Mouse (Mus musculus) cerebellum, adult 9-10 months (tissue): Measurements from ENCODE around the gene Ptgdr2.

ENCODE experiments used
- DNase-seq: peaks from one replicate; pipeline ENCODE4 v3.0.0; 2022

Ptgdr2 gene

GRCm38 (mm10) chr19:10937110-10937563, at the start of gene Ptgdr2:
Gene Ptgdr2 (plus strand): TSS chr19:10937160.
- DNase-seq = no peak

GRCm38 (mm10) chr19:10892201-10892600, 44.8 kb upstream of the Ptgdr2 start:
- DNase-seq = no peak

GRCm38 (mm10) chr19:10895016-10895528, 41.9 kb upstream of the Ptgdr2 start, which contains the start of gene Prpf19:
Gene Prpf19 (plus strand): TSS chr19:10895231.
- peak; percentile 97 for DNase-seq

GRCm38 (mm10) chr19:10895708-10896107, 41.3 kb upstream of the Ptgdr2 start:
- no peak for DNase-seq

GRCm38 (mm10) chr19:10896849-10897248, 40.1 kb upstream of the Ptgdr2 start:
- no peak for DNase-seq

- no peak for DNase-seq
Measured at GRCm38 (mm10) chr19:10897491-10897890, 39.5 kb upstream of the Ptgdr2 start.

- DNase-seq = no peak
Measured at GRCm38 (mm10) chr19:10900315-10900714, 36.6 kb upstream of the Ptgdr2 start.

- DNase-seq = no peak
Measured at GRCm38 (mm10) chr19:10901046-10901445, 35.9 kb upstream of the Ptgdr2 start.

- no peak for DNase-seq
Measured at GRCm38 (mm10) chr19:10904512-10904911, 32.4 kb upstream of the Ptgdr2 start.

GRCm38 (mm10) chr19:10904927-10905727, 31.8 kb upstream of the Ptgdr2 start:
- no peak for DNase-seq

- DNase-seq = no peak
Measured at GRCm38 (mm10) chr19:10905728-10906000, 31.3 kb upstream of the Ptgdr2 start.

- peak; percentile 64 for DNase-seq
Measured at GRCm38 (mm10) chr19:10907891-10908290, 29.1 kb upstream of the Ptgdr2 start.

- DNase-seq = no peak
Measured at GRCm38 (mm10) chr19:10909087-10909721, 27.8 kb upstream of the Ptgdr2 start.

GRCm38 (mm10) chr19:10914291-10914690, 22.7 kb upstream of the Ptgdr2 start:
- no peak for DNase-seq

GRCm38 (mm10) chr19:10914870-10915269, 22.1 kb upstream of the Ptgdr2 start:
- no peak for DNase-seq

GRCm38 (mm10) chr19:10916506-10916905, 20.5 kb upstream of the Ptgdr2 start:
- no peak for DNase-seq

GRCm38 (mm10) chr19:10918321-10918991, 18.5 kb upstream of the Ptgdr2 start:
- no peak for DNase-seq

GRCm38 (mm10) chr19:10920532-10920931, 16.4 kb upstream of the Ptgdr2 start, which contains the start of gene Zp1:
Gene Zp1 (minus strand): TSS chr19:10920632.
- DNase-seq = no peak

GRCm38 (mm10) chr19:10921058-10921457, 15.9 kb upstream of the Ptgdr2 start:
- DNase-seq = no peak

- no peak for DNase-seq
Measured at GRCm38 (mm10) chr19:10924220-10924619, 12.7 kb upstream of the Ptgdr2 start.

GRCm38 (mm10) chr19:10926123-10926621, 10.8 kb upstream of the Ptgdr2 start:
- DNase-seq = no peak

- no peak for DNase-seq
Measured at GRCm38 (mm10) chr19:10926666-10927065, 10.3 kb upstream of the Ptgdr2 start.

GRCm38 (mm10) chr19:10930641-10931040, 6.3 kb upstream of the Ptgdr2 start:
- DNase-seq = no peak
